Mouse (Mus musculus): ENCODE measurements around the gene Baiap2l1.

DNA sequence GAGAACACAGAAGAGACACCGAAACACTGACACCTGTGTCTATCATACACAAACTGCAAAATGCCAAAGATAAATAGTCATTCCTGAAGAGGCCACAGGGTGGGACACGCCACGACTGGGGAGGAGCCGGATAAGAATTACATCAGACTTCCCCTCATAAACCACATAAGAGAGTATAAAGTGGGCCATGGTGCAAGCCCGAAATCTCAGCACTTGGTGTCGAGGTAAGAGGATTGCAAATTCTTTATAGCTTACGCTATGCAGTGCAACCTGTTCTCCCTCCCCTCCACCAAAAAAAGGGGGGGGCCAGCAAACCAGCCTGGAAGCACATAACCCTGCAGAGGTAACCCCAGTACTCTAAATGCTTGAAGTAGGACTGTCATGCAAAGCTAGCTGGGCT is 63.0 kb downstream of the Baiap2l1 start:
- no peak for TF ChIP-seq EP300 (optimal IDR thresholded peaks at IDR 0.05)
- TF ChIP-seq CTCF (IDR thresholded peaks at IDR 0.05; ENCODE audit: low read depth) = no peak
